ENCODE assay signal across 34 mouse cellular contexts in genomic region chr7:27322291-27322690, GRCm38 (mm10). TPM values are rescaled to one million over a fixed set of nuclear protein-coding genes. Genes with fewer than 3 reads are reported as not detected.
DNase-seq lines count a peak whose midpoint lies in the region; ATAC-seq and TF ChIP-seq lines count a peak whose summit lies in the region.
"Had no signal": no experiment of that assay in that cellular context is flagged by ENCODE, and none has a peak within 500 bp of the region (broad histone marks: within the 10 kb centered on the region; RNA-seq: fewer than 3 reads in every experiment).

No protein-coding gene starts in this region.

- H3K4me3 ChIP-seq in kidney, embryonic 16.5 days (ENCODE audit: low read length), result no peak overlapping the region
- H3K4me3 ChIP-seq in kidney, embryonic 14.5 days (ENCODE audit: low read length), result no peak overlapping the region
- H3K4me3 ChIP-seq in ES-Bruce4 (ENCODE audit: low read depth, low read length), result peak overlapping the region; percentile 27
- 0 out of 2 replicates have a peak overlapping the region, but pooled peaks have one; percentile 17 for H3K4me3 ChIP-seq in brown adipose tissue, adult 24 weeks (ENCODE audit: insufficient read depth, low read depth, low read length)
- H3K4me3 ChIP-seq: embryonic facial prominence, embryonic 12.5 days; layer of hippocampus, adult 2 months; liver, embryonic 12.5 days; megakaryocyte, embryonic 14.5 days; midbrain, embryonic 12.5 days had no signal

- no peak for TF ChIP-seq CTCF in ES-Bruce4 (IDR thresholded peaks at IDR 0.05; ENCODE audit: low read depth, low read length)

- peaks cover 7% of the 10 kb centered on the region for H3K27me3 ChIP-seq in kidney, embryonic 16.5 days (ENCODE audit: insufficient read depth, low read length)
- peaks cover 4% of the 10 kb centered on the region; the same call in 1 of the 2 replicates for H3K27me3 ChIP-seq in kidney, embryonic 14.5 days (ENCODE audit: control insufficient read depth, insufficient read depth, low read length)
- no peaks in the 10 kb centered on the region for H3K27me3 ChIP-seq in ES-Bruce4 (ENCODE audit: control insufficient read depth, insufficient read depth, low read length, poor library complexity, severe bottlenecking)

- no peak overlapping the region for H3K27ac ChIP-seq in kidney, embryonic 16.5 days (ENCODE audit: low read length)
- no peak overlapping the region for H3K27ac ChIP-seq in kidney, embryonic 14.5 days (ENCODE audit: low read depth, low read length)
- no peak overlapping the region for H3K27ac ChIP-seq in ES-Bruce4 (ENCODE audit: insufficient read depth, low read length)
- H3K27ac ChIP-seq in brown adipose tissue, adult 24 weeks (replicated peaks; ENCODE audit: low read depth, low read length), result peak overlapping the region; percentile 49; the same call in 1 of the 2 replicates
- H3K27ac ChIP-seq: embryonic facial prominence, embryonic 12.5 days; hindbrain, embryonic 14.5 days; layer of hippocampus, adult 2 months; liver, embryonic 12.5 days; midbrain, embryonic 12.5 days had no signal

- no peak for ATAC-seq in kidney, embryonic 16.5 days (ENCODE audit: low FRiP score, low TSS enrichment)
- ATAC-seq in kidney, embryonic 14.5 days (ENCODE audit: low FRiP score, low TSS enrichment), result no peak
- ATAC-seq: forebrain, embryonic 16.5 days; liver, embryonic 12.5 days; liver, postnatal 0 days had no signal

- intact Hi-C loops in heart, postnatal 36 days (cut with DNase I), result no loop called here

- H3K9ac ChIP-seq in kidney, embryonic 16.5 days (replicated peaks; ENCODE audit: low read length), result no peak overlapping the region; the same call in 1 of the 2 replicates
- no peak overlapping the region for H3K9ac ChIP-seq in kidney, embryonic 14.5 days (ENCODE audit: low read depth, low read length)
- H3K9ac ChIP-seq in ES-Bruce4 (ENCODE audit: low read depth, poor library complexity, severe bottlenecking), result 0 out of 2 replicates have a peak overlapping the region, but pooled peaks have one; percentile 0
- H3K9ac ChIP-seq: embryonic facial prominence, embryonic 12.5 days; hindbrain, embryonic 14.5 days; liver, embryonic 12.5 days; liver, postnatal 0 days; midbrain, embryonic 12.5 days had no signal

- 0 out of 2 replicates have a peak, but pooled peaks cover 2% of the 10 kb centered on the region for H3K36me3 ChIP-seq in kidney, embryonic 16.5 days (ENCODE audit: insufficient read depth, low read length)
- no peaks in the 10 kb centered on the region for H3K36me3 ChIP-seq in kidney, embryonic 14.5 days (ENCODE audit: control insufficient read depth, insufficient read depth, low read length)
- H3K36me3 ChIP-seq in ES-Bruce4 (ENCODE audit: control insufficient read depth, insufficient read depth, low read length, poor library complexity, severe bottlenecking), result peaks cover 30% of the 10 kb centered on the region
- H3K36me3 ChIP-seq: embryonic facial prominence, embryonic 12.5 days; liver, embryonic 12.5 days; midbrain, embryonic 12.5 days had no signal

- TF ChIP-seq POLR2A in ES-Bruce4 (IDR thresholded peaks at IDR 0.05; ENCODE audit: insufficient read depth, low read length), result no peak

- peaks cover 15% of the 10 kb centered on the region for H3K4me1 ChIP-seq in kidney, embryonic 16.5 days (ENCODE audit: insufficient read depth, low read length)
- peaks cover 11% of the 10 kb centered on the region for H3K4me1 ChIP-seq in kidney, embryonic 14.5 days (ENCODE audit: control insufficient read depth, insufficient read depth, low read length)
- H3K4me1 ChIP-seq in ES-Bruce4 (ENCODE audit: control insufficient read depth, insufficient read depth, low read length), result no peaks in the 10 kb centered on the region
- H3K4me1 ChIP-seq in brown adipose tissue, adult 24 weeks (ENCODE audit: control insufficient read depth, insufficient read depth, insufficient read length, low read length), result peaks cover 13% of the 10 kb centered on the region; the same call in 1 of the 2 replicates

- WGBS in kidney, embryonic 16.5 days, result 18% methylated on average over 13 of the region's 13 CpGs
- WGBS in kidney, embryonic 14.5 days, result 16% methylated on average over 13 of the region's 13 CpGs

- H3K9me3 ChIP-seq in kidney, embryonic 16.5 days (ENCODE audit: low read length), result no peaks in the 10 kb centered on the region
- no peaks in the 10 kb centered on the region for H3K9me3 ChIP-seq in kidney, embryonic 14.5 days (ENCODE audit: control insufficient read depth, low read length)
- no peaks in the 10 kb centered on the region for H3K9me3 ChIP-seq in ES-Bruce4 (replicated peaks; ENCODE audit: control insufficient read depth, insufficient read depth, low read length, poor library complexity, severe bottlenecking)
- H3K9me3 ChIP-seq: embryonic facial prominence, embryonic 12.5 days; liver, embryonic 12.5 days; midbrain, embryonic 12.5 days had no signal

- no peak for TF ChIP-seq EP300 in ES-Bruce4 (IDR thresholded peaks at IDR 0.05; ENCODE audit: insufficient read depth, low read depth, low read length)

- H3K4me2 ChIP-seq in kidney, embryonic 16.5 days (replicated peaks; ENCODE audit: low read depth, low read length), result 0 out of 2 replicates have a peak overlapping the region, but pooled peaks have one; percentile 7
- no peak overlapping the region for H3K4me2 ChIP-seq in kidney, embryonic 14.5 days (replicated peaks; ENCODE audit: low read depth, low read length)
- H3K4me2 ChIP-seq: embryonic facial prominence, embryonic 12.5 days; heart, embryonic 11.5 days; hindbrain, embryonic 14.5 days; liver, embryonic 12.5 days; midbrain, embryonic 12.5 days had no signal

- DNase-seq in heart, adult 11 months, result peak; percentile 97
- no peak for DNase-seq in heart, postnatal 36 days
- no peak for DNase-seq in layer of hippocampus, postnatal 14 days (ENCODE audit: low spot score in 2 of 2)
- DNase-seq in ovary, adult 18-20 months (ENCODE audit: low spot score), result no peak
- DNase-seq: adrenal gland, postnatal 10 days; cerebellum, adult 11 months; cerebellum, adult 9-10 months; cerebellum, postnatal 36 days; kidney, adult 9 months; layer of hippocampus, postnatal 36 days; left cerebral cortex, postnatal 4 days; lung, postnatal 36 days; retina, postnatal 1 day; right cerebral cortex, postnatal 14 days; thymus, postnatal 14 days had no signal

RNA-seq across cellular contexts. Expression of gene Ltbp4, which starts 15.2 kb away (rescaled TPM):
- 100 to 1,000 TPM; 207 to 236 TPM for total RNA-seq in heart, postnatal 36 days (2021)
- 45.9 and 55.8 TPM in 2 replicates for polyA plus RNA-seq in kidney, embryonic 16.5 days (2015; fragmentation: Nextera tagmentation; extraction: Ambion mirVana)
- 23.4 and 26.0 TPM in 2 replicates for polyA plus RNA-seq in kidney, embryonic 14.5 days (2014; fragmentation: Nextera tagmentation; extraction: Ambion mirVana)
- polyA plus RNA-seq in ES-Bruce4 (2011; ENCODE audit: insufficient read depth, insufficient read length, low read depth, missing spikeins), result 66.8 and 72.5 TPM in 2 replicates
- polyA plus RNA-seq in brown adipose tissue, adult 24 weeks (2012; ENCODE audit: insufficient read depth, insufficient read length, missing spikeins), result 22.8 and 25.9 TPM in 2 replicates
- 10 to 100 TPM; 55.0 to 55.3 TPM for total RNA-seq in layer of hippocampus, postnatal 14 days (2021)
- total RNA-seq: hematopoietic stem cell, adult 5-6 weeks had no signal

RNA-seq across cellular contexts. Expression of gene Shkbp1, which starts 33.5 kb away (rescaled TPM):
- 1 to 10 TPM; 6.5 to 7.5 TPM for total RNA-seq in heart, postnatal 36 days (2021)
- 51.4 and 56.9 TPM in 2 replicates for polyA plus RNA-seq in kidney, embryonic 16.5 days (2015; fragmentation: Nextera tagmentation; extraction: Ambion mirVana)
- polyA plus RNA-seq in kidney, embryonic 14.5 days (2014; fragmentation: Nextera tagmentation; extraction: Ambion mirVana), result 38.4 and 41.0 TPM in 2 replicates
- 43.6 and 44.5 TPM in 2 replicates for polyA plus RNA-seq in ES-Bruce4 (2011; ENCODE audit: insufficient read depth, insufficient read length, low read depth, missing spikeins)
- polyA plus RNA-seq in brown adipose tissue, adult 24 weeks (2012; ENCODE audit: insufficient read depth, insufficient read length, missing spikeins), result 11.6 TPM in 2 replicates
- 10 to 100 TPM; 24.7 to 26.2 TPM for total RNA-seq in layer of hippocampus, postnatal 14 days (2021)

RNA-seq across cellular contexts. Expression of gene Gm20479, which starts 34.9 kb away (rescaled TPM):
- not detected for total RNA-seq in heart, postnatal 36 days (2021)
- 0.64 and 0.80 TPM in 2 replicates for polyA plus RNA-seq in kidney, embryonic 16.5 days (2015; fragmentation: Nextera tagmentation; extraction: Ambion mirVana)
- 1.9 TPM in 1 of 2 replicates, not detected in the other for polyA plus RNA-seq in kidney, embryonic 14.5 days (2014; fragmentation: Nextera tagmentation; extraction: Ambion mirVana)
- 15.8 and 17.1 TPM in 2 replicates for polyA plus RNA-seq in ES-Bruce4 (2011; ENCODE audit: insufficient read depth, insufficient read length, low read depth, missing spikeins)
- 3.5 TPM in 1 of 2 replicates, not detected in the other for polyA plus RNA-seq in brown adipose tissue, adult 24 weeks (2012; ENCODE audit: insufficient read depth, insufficient read length, missing spikeins)
- not detected for total RNA-seq in layer of hippocampus, postnatal 14 days (2021)
- total RNA-seq: hematopoietic stem cell, adult 5-6 weeks; layer of hippocampus, adult 2 months; layer of hippocampus, postnatal 36 days; left cerebral cortex, postnatal 4 days had no signal
- polyA plus RNA-seq: forebrain, embryonic 16.5 days; gonadal fat pad, adult 2 months; heart, embryonic 16.5 days; hindbrain, embryonic 14.5 days; limb, embryonic 14.5 days; liver, embryonic 12.5 days; liver, postnatal 0 days; neural tube, embryonic 14.5 days; small intestine, adult 2 months had no signal

Comparison
In these comparisons a context has a peak if more than half of its experiments do, and no peak if none do; other contexts are left out.
1. H3K4me3 ChIP-seq: peak in ES-Bruce4 (single experiment) and brown adipose tissue, adult 24 weeks (single experiment); none in kidney, embryonic 16.5 days (single experiment) and kidney, embryonic 14.5 days (single experiment).